ENCODE assay signal across 13 mouse cellular contexts in the genomic region with DNA sequence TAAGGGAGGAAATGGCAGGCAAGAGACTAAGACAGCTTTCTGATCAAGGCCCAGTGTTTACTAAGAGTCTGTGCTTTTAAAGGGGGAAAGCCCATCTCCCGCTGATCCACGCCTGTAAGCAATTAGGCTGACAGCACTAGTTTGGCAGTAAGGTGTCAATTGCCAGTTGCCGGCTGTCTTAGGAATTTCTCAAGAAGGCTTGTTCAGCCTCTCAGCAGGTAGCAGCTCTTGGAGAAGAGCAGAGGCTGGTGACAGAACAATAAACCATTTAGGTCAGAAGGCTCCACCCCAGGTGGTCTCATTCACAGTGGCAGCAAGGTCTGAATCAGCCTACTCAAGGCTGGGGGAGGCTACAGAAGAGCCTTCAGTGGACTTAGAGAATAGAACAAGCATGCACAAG. TPM values are rescaled to one million over a fixed set of nuclear protein-coding genes. Genes with fewer than 3 reads are reported as not detected.
A peak's percentile ranks its signal among the peaks of the same experiment; 100 is the strongest.
DNase-seq lines count a peak whose midpoint lies in the region; ATAC-seq lines count a peak whose summit lies in the region.
"Had no signal": no experiment of that assay in that cellular context is flagged by ENCODE, and none has a peak within 500 bp of the region (broad histone marks: within the 10 kb centered on the region; RNA-seq: fewer than 3 reads in every experiment).

No protein-coding gene starts in this region.

- no peaks in the 10 kb centered on the region for H3K9me3 ChIP-seq in heart, embryonic 12.5 days (replicated peaks)
- H3K9me3 ChIP-seq in limb, embryonic 11.5 days (ENCODE audit: control insufficient read depth, low read length): no peaks in the 10 kb centered on the region

- no peak overlapping the region for H3K4me3 ChIP-seq in heart, embryonic 12.5 days
- no peak overlapping the region for H3K4me3 ChIP-seq in limb, embryonic 11.5 days (ENCODE audit: low read depth, low read length)
- H3K4me3 ChIP-seq: gastrocnemius, adult 2 months had no signal

- H3K4me2 ChIP-seq in heart, embryonic 12.5 days: no peak overlapping the region
- H3K4me2 ChIP-seq in limb, embryonic 11.5 days (ENCODE audit: low read depth, severe bottlenecking): no peak overlapping the region

- no peaks in the 10 kb centered on the region for H3K27me3 ChIP-seq in heart, embryonic 12.5 days (replicated peaks)
- no peaks in the 10 kb centered on the region for H3K27me3 ChIP-seq in limb, embryonic 11.5 days (ENCODE audit: control insufficient read depth, insufficient read depth, low read length)

- WGBS in heart, embryonic 12.5 days: 46% methylated on average over 3 of the region's 3 CpGs
- WGBS in limb, embryonic 11.5 days: 12% methylated on average over 3 of the region's 3 CpGs

- no peak for ATAC-seq in heart, embryonic 12.5 days (ENCODE audit: insufficient number of reproducible peaks, low FRiP score)
- ATAC-seq in limb, embryonic 11.5 days (ENCODE audit: insufficient number of reproducible peaks, low FRiP score, low TSS enrichment, low read depth): no peak

- H3K27ac ChIP-seq in heart, embryonic 12.5 days (ENCODE audit: poor library complexity, severe bottlenecking): no peak overlapping the region
- H3K27ac ChIP-seq in limb, embryonic 11.5 days (replicated peaks; ENCODE audit: low read depth, low read length): no peak overlapping the region
- H3K27ac ChIP-seq: gastrocnemius, adult 2 months; macrophage had no signal

- H3K36me3 ChIP-seq in heart, embryonic 12.5 days: peaks cover 80% of the 10 kb centered on the region
- peaks cover 8% of the 10 kb centered on the region for H3K36me3 ChIP-seq in limb, embryonic 11.5 days (ENCODE audit: control insufficient read depth, insufficient read depth, low read length)

- 0 out of 2 replicates have a peak overlapping the region, but pooled peaks have one; percentile 32 for H3K9ac ChIP-seq in heart, embryonic 12.5 days
- no peak overlapping the region for H3K9ac ChIP-seq in limb, embryonic 11.5 days (ENCODE audit: low read length)

- peaks cover 7% of the 10 kb centered on the region; the same call in 1 of the 2 replicates for H3K4me1 ChIP-seq in heart, embryonic 12.5 days (replicated peaks)
- H3K4me1 ChIP-seq in limb, embryonic 11.5 days (ENCODE audit: control insufficient read depth, insufficient read depth, low read length): no peaks in the 10 kb centered on the region

- intact Hi-C loops in heart, postnatal 36 days (cut with DNase I): no loop called here

- no peak for DNase-seq in heart, postnatal 36 days
- DNase-seq in Muller cell, postnatal 12 days (ENCODE audit: inconsistent ontology term): peak; percentile 29
- DNase-seq in embryo, embryonic 10.5 days (ENCODE audit: low spot score): peak; percentile 62
- peak; percentile 52 for DNase-seq in limb, embryonic 11.5 days (ENCODE audit: low spot score)
- DNase-seq in right cerebral cortex, adult 18-20 months: no peak
- DNase-seq in ovary, adult 18-20 months (ENCODE audit: low spot score): no peak
- DNase-seq in frontal cortex, postnatal 36 days (ENCODE audit: low spot score in 2 of 2): no peak
- DNase-seq: cerebellum, postnatal 14 days; gastrocnemius, adult 2 months; kidney, adult 2 months; lung, adult 18-20 months had no signal

RNA-seq across cellular contexts. Expression of gene Sacm1l, which starts 25.0 kb away (rescaled TPM):
- polyA plus RNA-seq in heart, embryonic 12.5 days (2016; fragmentation: Nextera tagmentation; extraction: Ambion mirVana): 48.2 and 54.3 TPM in 2 replicates
- 10 to 100 TPM; 32.2 to 32.9 TPM for total RNA-seq in heart, postnatal 36 days (2021)
- polyA plus RNA-seq in limb, embryonic 11.5 days (2014; fragmentation: Nextera tagmentation; extraction: Ambion mirVana): 48.9 and 51.1 TPM in 2 replicates

Comparison
In these comparisons a context has a peak if more than half of its experiments do, and no peak if none do; other contexts are left out.
1. DNase-seq: peak in Muller cell, postnatal 12 days (single experiment), embryo, embryonic 10.5 days (single experiment) and limb, embryonic 11.5 days (single experiment); none in heart, postnatal 36 days (0 of 2), right cerebral cortex, adult 18-20 months (single experiment), ovary, adult 18-20 months (single experiment) and frontal cortex, postnatal 36 days (0 of 2).